Mouse (Mus musculus): ENCODE measurements around the gene Prdm2. TPM values are rescaled to one million over a fixed set of nuclear protein-coding genes. Genes with fewer than 3 reads are reported as not detected.

Gene Prdm2
- 8.5 and 11.0 TPM in 2 replicates for total RNA-seq (2012; rRNA removed)

DNA sequence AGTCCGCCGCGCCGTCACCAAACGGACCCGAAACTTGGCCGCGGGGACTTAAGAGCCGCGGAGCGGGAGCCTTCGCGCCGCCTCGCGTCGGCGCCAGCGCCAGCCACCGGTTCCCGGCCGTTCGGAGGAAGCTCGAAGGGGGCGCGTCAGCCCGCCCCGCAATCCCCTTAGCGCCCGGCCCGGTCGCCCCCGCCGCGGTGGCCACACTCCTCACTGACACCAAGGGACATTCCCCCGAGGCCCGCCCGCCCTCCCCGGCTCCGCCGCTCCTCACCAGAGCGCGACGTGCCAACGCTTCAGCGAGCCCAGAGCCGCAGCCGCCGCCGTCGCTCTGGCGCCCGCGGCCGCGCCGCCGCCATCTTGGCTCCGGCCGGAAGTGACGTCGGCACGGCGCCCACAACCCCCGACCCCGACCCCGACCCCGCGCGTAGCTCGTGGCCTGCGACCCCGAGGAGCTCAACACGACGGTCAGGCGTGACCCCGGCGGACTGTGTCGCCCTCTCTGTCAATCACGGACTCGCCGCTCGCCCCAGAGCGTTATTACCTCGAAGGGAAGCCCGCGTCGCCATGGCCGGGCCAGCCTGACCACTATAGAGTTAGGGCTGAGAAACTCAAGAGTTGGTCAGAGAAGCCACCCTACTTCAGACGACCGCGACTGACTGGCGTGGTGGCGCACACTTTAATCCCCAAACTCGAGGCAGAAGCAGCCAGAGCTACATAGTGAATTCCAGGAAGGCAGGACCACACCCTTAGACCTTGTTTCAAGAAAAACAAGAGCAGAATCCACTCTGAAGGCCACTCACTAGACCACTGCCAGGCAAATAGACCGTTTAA lies at the start of gene Prdm2:
Gene Prdm2, minus strand, starts transcription at position 655 of the 834 bp plus-strand sequence.
- peaks cover 0 to 14% of the 10 kb centered on the region in 2 experiments; a peak in 3 of 4 replicates for H3K4me1 ChIP-seq (ENCODE audit: control insufficient read depth in 2 of 2, insufficient read depth in 2 of 2, low read length in 2 of 2, poor library complexity in 1 of 2)
- in situ Hi-C loops (cut with MboI; ENCODE audit: low sequenced_read_pairs in 2 of 2, unreplicated experiment in 2 of 2), result no loop called here
- no peaks in the 10 kb centered on the region; the same call in 1 of the 2 replicates for H3K36me3 ChIP-seq (ENCODE audit: control insufficient read depth, insufficient read depth, low read length, poor library complexity, severe bottlenecking)
- H3K27ac ChIP-seq (ENCODE audit: insufficient read depth, low read depth, low read length, poor library complexity, severe bottlenecking), result peak within 1 kb of the TSS; percentile 8; the same call in 1 of the 2 replicates
- DNase-seq (ENCODE audit: low read depth, low spot score), result peak; percentile 20
- no peak for TF ChIP-seq ZC3H11A (IDR thresholded peaks at IDR 0.05; ENCODE audit: borderline replicate concordance, low read depth, low read length)
- no peak for TF ChIP-seq ZNF384 (IDR thresholded peaks at IDR 0.05; ENCODE audit: low read depth, low read length)
- TF ChIP-seq MAFK (IDR thresholded peaks at IDR 0.05; ENCODE audit: insufficient read depth, low read depth, low read length), result no peak
- no peak for TF ChIP-seq CHD2 (IDR thresholded peaks at IDR 0.05; ENCODE audit: low read depth, low read length)
- H3K9me3 ChIP-seq (ENCODE audit: control insufficient read depth, insufficient read depth, low read depth, low read length), result no peaks in the 10 kb centered on the region
- peak within 1 kb of the TSS; percentile 87 to 92 for H3K4me3 ChIP-seq (ENCODE audit: insufficient read depth in 1 of 2, low read depth in 1 of 2, low read length in 2 of 2, poor library complexity in 1 of 2, severe bottlenecking in 1 of 2)
- H3K9ac ChIP-seq (ENCODE audit: insufficient read depth, low read depth, low read length, poor library complexity, severe bottlenecking), result peak within 1 kb of the TSS; percentile 85

DNA sequence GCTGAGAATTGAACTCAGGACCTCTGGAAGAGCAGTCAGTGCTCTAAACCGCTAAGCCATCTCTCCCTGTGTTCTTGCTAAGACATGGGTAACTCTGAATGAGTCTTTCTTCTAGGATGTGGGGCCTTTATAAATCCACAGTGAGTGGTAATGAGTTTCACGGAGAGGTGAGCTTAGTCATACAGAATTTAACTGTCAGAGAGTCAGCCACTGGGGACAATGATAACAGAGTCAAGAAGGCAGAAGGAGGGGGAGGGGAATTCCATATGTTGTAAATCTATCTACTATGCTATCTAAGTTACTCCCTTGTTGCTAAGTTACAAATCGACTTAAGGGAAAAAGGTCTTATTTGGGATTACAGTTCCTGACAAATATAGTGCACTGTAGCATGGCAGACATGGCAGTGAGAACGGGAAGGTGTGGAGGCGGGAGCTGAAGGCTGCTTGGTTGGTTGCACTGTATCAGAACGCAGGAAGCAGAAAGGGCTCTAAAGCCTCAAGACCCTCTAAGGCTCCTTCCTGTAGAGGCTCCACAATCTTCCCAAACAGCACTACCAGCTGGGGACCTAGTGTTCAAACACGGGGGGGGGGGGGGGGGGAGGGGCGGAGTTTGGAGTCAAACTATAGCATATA lies 47.0 kb upstream of the Prdm2 start:
- peaks cover 7 to 12% of the 10 kb centered on the region in 2 experiments; a peak in 2 of 4 replicates for H3K4me1 ChIP-seq (ENCODE audit: control insufficient read depth in 2 of 2, insufficient read depth in 2 of 2, low read length in 2 of 2, poor library complexity in 1 of 2)
- no peak for TF ChIP-seq ZC3H11A (IDR thresholded peaks at IDR 0.05; ENCODE audit: borderline replicate concordance, low read depth, low read length)
- no peak for TF ChIP-seq MAFK (IDR thresholded peaks at IDR 0.05; ENCODE audit: insufficient read depth, low read depth, low read length)
- no peak for TF ChIP-seq ZNF384 (IDR thresholded peaks at IDR 0.05; ENCODE audit: low read depth, low read length)
- TF ChIP-seq CHD2 (IDR thresholded peaks at IDR 0.05; ENCODE audit: low read depth, low read length), result no peak
- no peak for TF ChIP-seq HCFC1 (IDR thresholded peaks at IDR 0.05; ENCODE audit: borderline replicate concordance, insufficient read depth, low read length)
- H3K36me3 ChIP-seq (ENCODE audit: control insufficient read depth, insufficient read depth, low read length, poor library complexity, severe bottlenecking), result no peaks in the 10 kb centered on the region
- no peak overlapping the region for H3K27ac ChIP-seq (ENCODE audit: insufficient read depth, low read depth, low read length, poor library complexity, severe bottlenecking)
- no peaks in the 10 kb centered on the region for H3K9me3 ChIP-seq (ENCODE audit: control insufficient read depth, insufficient read depth, low read depth, low read length)
- DNase-seq (ENCODE audit: low read depth, low spot score), result no peak
- no peak overlapping the region for H3K9ac ChIP-seq (ENCODE audit: insufficient read depth, low read depth, low read length, poor library complexity, severe bottlenecking)
- in situ Hi-C loops (cut with MboI; ENCODE audit: low sequenced_read_pairs in 2 of 2, unreplicated experiment in 2 of 2), result no loop called here
- H3K4me3 ChIP-seq (ENCODE audit: insufficient read depth in 1 of 2, low read depth in 1 of 2, low read length in 2 of 2, poor library complexity in 1 of 2, severe bottlenecking in 1 of 2), result no peak overlapping the region

DNA sequence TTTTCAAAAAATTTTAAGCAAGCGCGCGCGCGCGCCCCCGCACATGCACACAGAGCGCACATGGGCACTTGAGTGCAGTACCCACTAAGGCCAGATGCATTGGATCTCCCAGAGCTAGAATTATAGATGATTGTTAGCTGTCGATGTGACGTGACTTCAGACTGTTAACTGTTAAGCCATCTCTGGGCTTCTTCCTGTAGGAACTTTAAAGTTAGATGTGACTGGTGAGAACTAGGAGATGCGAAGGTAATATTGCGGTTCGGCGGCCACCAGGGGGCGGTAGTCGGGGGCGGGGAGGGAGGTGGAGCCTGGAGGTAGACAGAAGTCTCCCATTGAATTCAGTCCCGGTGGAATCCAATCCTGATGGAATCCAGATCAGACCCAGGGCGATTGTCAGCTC lies 45.7 kb upstream of the Prdm2 start:
- DNase-seq (ENCODE audit: low read depth, low spot score), result peak; percentile 59
- TF ChIP-seq ZC3H11A (IDR thresholded peaks at IDR 0.05; ENCODE audit: borderline replicate concordance, low read depth, low read length), result no peak
- Histone ChIP-seq H3K27ac (ENCODE audit: insufficient read depth, low read depth, low read length, poor library complexity, severe bottlenecking) (no peak overlapping the region), H3K9ac (ENCODE audit: insufficient read depth, low read depth, low read length, poor library complexity, severe bottlenecking) (peak overlapping the region; percentile 55; the same call in 1 of the 2 replicates), H3K4me3 (ENCODE audit: insufficient read depth in 1 of 2, low read depth in 1 of 2, low read length in 2 of 2, poor library complexity in 1 of 2, severe bottlenecking in 1 of 2) (peak overlapping the region in 1 of 2 experiments; percentile 45; a peak in 2 of 4 replicates), H3K4me1 (ENCODE audit: control insufficient read depth in 2 of 2, insufficient read depth in 2 of 2, low read length in 2 of 2, poor library complexity in 1 of 2) (peaks cover 7 to 12% of the 10 kb centered on the region in 2 experiments; a peak in 2 of 4 replicates), H3K36me3 (ENCODE audit: control insufficient read depth, insufficient read depth, low read length, poor library complexity, severe bottlenecking) (no peaks in the 10 kb centered on the region), H3K9me3 (ENCODE audit: control insufficient read depth, insufficient read depth, low read depth, low read length) (no peaks in the 10 kb centered on the region)
- in situ Hi-C loops (cut with MboI; ENCODE audit: low sequenced_read_pairs in 2 of 2, unreplicated experiment in 2 of 2), result no loop called here

DNA sequence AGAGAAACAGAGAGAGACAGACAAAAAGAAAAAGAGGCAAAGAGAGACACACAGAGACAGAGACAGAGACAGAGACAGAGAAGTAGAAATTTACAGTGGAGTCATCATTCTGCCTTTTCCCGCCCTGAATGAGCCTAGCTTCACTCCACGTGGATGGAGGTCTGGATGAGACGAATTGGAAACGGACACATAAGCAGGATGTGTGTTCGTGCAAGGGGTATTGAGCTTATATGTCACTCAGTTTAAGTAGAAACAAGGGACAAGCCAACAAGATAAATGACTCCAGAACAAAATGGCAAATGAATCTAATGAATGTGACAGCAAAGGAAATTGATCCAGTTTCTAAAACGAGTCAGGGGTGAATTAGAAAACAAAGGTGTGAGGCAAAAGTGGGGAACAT lies 45.2 kb upstream of the Prdm2 start:
- peaks cover 7 to 12% of the 10 kb centered on the region in 2 experiments; a peak in 2 of 4 replicates for H3K4me1 ChIP-seq (ENCODE audit: control insufficient read depth in 2 of 2, insufficient read depth in 2 of 2, low read length in 2 of 2, poor library complexity in 1 of 2)
- TF ChIP-seq HCFC1 (IDR thresholded peaks at IDR 0.05; ENCODE audit: borderline replicate concordance, insufficient read depth, low read length), result no peak
- no peak for TF ChIP-seq CHD2 (IDR thresholded peaks at IDR 0.05; ENCODE audit: low read depth, low read length)
- TF ChIP-seq ZNF384 (IDR thresholded peaks at IDR 0.05; ENCODE audit: low read depth, low read length), result no peak
- TF ChIP-seq MAFK (IDR thresholded peaks at IDR 0.05; ENCODE audit: insufficient read depth, low read depth, low read length), result no peak
- no peak for TF ChIP-seq ZC3H11A (IDR thresholded peaks at IDR 0.05; ENCODE audit: borderline replicate concordance, low read depth, low read length)
- H3K9ac ChIP-seq (ENCODE audit: insufficient read depth, low read depth, low read length, poor library complexity, severe bottlenecking), result peak overlapping the region; percentile 55; the same call in 1 of the 2 replicates
- in situ Hi-C loops (cut with MboI; ENCODE audit: low sequenced_read_pairs in 2 of 2, unreplicated experiment in 2 of 2), result no loop called here
- no peaks in the 10 kb centered on the region for H3K36me3 ChIP-seq (ENCODE audit: control insufficient read depth, insufficient read depth, low read length, poor library complexity, severe bottlenecking)
- no peak overlapping the region for H3K27ac ChIP-seq (ENCODE audit: insufficient read depth, low read depth, low read length, poor library complexity, severe bottlenecking)
- no peak for DNase-seq (ENCODE audit: low read depth, low spot score)
- peak overlapping the region in 1 of 2 experiments; percentile 45; a peak in 2 of 4 replicates for H3K4me3 ChIP-seq (ENCODE audit: insufficient read depth in 1 of 2, low read depth in 1 of 2, low read length in 2 of 2, poor library complexity in 1 of 2, severe bottlenecking in 1 of 2)
- H3K9me3 ChIP-seq (ENCODE audit: control insufficient read depth, insufficient read depth, low read depth, low read length), result no peaks in the 10 kb centered on the region
